Mouse (Mus musculus) cerebellum, postnatal 10 days (tissue): ENCODE data around the gene Prkar2a.
"Not testable (repeated sequence)": the region's sequence is repeated elsewhere in the genome, so short reads cannot be mapped to it uniquely, and the experiment has no call there.

Experiments used
- DNase-seq, 2 experiments: peaks; one replicate each; pipeline ENCODE4 v3.0.0; 2021; ENCODE audit warnings: mixed read lengths in 2 of 2

The Prkar2a gene

DNA sequence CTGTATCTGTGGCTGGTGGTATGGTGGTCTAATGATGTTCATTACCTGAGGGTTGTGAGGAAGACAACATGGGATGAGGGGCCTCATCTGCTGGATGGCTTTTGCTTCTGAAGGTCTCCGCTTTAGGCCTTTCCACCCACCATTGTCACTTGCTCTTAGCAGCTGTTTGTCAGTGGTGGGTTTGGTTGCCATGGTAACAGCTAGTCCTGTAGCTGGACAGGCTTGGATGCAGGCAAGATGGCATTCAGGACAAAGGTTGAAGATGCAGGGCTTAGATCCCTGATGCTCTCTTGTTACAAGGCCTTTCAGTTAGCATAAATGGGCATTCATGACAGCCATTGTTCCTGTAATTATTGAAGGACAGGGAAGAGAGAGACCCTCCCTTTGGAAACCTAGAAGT is at the start of gene Prkar2a:
Gene Prkar2a (plus strand): TSS at position 209 of the 400 bp plus-strand sequence.
- peak; percentile 24 to 37 for DNase-seq

DNA sequence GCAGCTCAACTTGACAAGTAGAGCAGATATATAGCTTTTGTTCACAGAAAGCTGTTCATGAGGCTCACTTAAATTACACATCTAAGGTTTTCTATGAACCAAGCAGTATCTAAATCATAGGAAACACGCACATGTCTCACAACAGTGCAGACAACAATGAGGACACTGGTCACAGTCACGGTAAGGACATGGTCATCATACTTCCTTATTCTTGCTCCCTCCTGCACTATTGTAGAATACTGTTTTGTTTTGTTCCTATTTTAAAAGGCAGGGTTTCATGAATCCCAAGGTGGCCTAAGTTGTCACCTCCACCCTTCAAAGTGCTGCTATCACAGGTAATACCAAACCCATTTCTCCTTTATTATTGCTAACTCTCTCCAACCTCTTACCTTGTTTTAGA is 49.3 kb upstream of the Prkar2a start:
- no peak for DNase-seq

DNA sequence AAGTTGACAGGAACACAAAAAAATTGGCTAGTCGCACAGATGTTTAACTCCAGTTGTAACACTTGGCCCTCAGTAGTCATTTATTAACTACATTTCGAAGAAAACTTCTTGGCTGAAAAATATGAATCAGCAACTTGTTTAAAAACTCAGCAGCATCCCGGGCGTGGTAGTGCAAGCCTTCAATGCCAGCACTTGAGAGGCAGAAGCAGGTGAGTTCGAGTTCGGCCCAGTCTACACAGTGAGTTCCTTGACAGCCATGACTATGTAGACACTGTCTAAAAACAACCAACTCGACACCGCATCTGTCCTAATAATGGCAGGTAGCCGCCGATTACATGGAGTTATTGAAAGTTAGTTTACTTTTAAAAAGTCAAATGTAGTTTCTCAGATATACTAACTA is 40.9 kb upstream of the Prkar2a start:
- peak in 1 of 2 experiments; percentile 8 for DNase-seq

DNA sequence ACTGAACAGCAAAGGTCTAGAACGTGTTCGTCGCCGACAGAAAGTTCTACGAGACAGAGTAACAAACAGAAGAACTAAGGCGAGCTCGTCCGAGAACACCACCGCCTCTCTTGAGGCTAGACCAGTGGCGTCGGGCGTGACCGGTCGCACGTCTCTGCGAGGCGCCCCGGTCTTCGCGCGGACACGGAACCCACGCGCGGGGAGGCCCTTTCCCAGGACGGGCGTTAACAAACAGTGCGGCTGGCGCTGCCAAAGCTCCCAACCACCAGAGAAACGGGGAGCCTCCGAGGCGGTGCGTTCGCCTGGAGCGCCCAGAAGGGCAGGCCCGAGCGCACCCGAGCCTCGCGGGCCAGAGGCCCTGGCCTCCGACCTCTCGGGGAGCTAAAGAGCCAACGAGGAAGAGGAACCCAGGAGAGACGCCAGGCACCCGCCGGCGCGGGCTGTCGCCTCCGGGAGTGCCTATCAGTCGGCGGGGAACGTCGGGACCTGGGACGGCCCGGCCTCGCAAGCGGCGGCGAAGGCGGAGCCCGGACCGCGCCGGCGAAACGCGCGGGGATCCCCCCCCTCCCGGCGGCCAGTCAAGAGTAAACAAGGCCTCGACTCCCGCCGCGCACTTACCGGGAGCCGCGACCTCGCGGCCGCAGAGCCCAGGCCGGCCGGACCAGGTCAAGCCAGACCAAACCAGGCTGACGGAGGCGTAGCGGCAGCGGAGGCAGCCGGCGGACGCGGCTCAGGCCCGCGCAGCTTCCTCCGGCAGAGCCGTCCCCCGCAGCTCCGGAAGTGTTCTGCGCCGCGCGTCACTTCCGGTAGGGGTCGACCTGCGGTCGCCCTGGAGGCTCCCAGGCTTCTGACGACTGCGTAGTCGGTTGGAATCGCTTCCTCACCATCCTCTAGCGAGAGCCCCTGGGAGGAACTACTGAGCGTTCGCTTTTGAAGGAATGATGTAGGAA is 40.2 kb upstream of the Prkar2a start, which contains the start of gene Arih2:
Gene Arih2 (minus strand): TSS at position 776 of the 950 bp plus-strand sequence.
- peak; percentile 96 for DNase-seq

DNA sequence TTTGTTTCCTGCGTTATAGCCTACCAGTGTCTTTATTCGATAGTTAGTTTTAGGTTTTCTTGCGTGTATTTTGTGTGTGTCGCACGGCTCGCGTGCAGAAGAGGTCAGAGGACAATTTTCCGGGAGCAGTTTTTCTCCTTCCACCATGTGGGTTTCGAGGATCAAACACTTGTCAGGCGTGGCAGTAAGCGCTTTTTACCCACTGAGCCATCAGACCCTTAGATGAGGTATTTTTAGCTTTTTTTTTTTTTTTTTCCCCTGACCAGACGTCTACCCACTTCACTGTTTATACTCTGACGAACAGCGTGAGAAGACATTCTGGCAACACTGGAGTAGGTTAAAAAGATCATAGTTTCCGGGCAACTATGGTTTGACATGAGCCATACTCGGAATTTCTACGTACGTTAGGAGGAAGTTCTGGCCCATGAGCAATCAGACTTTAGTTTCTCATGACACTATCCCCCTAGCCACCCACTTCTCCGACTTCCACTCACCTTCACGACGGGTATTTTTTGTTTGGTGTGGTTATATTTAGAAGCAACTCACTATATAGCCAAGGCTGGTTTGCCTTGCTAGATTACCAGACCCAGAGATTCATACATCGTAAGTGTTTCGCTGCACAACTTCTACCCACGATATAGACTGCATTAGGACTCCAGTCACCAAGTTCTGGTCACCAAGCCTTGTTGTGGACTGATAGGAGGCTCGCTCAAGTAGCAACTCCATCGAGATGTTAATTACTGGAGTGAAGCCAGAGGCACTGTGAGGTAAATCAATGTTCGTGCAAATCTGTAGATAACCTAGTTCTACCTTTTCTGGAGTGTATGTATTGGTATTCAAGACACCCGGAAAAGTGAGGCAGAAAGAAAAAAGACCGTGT is 39.3 kb upstream of the Prkar2a start:
- peak in 1 of 2 experiments; percentile 13 for DNase-seq

DNA sequence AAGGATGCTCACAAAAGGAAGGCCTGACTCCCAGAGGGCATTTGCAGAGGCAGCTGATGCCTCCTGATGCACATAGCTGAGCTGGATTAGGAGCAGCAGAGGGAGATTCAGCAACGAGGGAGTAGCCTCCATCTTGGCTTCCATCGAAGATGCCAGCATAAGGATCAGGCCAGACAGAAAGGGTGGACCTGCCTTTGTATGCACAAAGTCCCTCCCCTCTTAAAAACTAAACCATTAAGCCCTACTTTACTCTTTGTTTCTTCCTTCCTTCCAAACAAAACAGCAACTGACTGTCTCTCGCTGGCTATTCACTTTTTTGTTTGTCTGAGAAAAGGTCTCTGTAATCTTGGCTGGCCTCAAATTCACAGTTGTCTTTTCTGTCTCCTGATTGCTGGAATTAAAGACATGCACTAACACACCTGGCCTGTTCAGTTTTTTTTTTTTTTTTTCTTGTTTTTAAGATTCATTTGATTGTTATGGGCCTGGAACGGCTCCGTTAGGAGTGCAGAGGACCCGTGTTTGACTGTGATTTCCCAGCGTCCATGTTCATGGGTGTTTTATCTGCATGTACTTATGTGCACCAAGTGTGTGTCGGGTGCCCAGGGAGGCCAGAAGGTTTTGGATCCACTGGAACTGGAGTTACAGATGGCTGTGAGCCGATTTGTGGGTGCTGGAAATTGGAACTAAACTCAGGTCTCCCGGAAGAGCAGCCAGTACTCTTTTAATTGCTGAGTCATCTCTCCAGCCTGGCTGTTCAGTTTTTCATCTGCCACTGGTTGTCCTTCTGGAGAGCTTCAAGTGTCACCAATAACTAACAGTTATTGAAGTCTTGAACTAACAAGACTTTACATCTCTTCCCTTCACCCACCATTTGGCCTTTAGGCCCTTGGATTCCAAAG is 34.3 kb upstream of the Prkar2a start:
- no peak for DNase-seq

DNA sequence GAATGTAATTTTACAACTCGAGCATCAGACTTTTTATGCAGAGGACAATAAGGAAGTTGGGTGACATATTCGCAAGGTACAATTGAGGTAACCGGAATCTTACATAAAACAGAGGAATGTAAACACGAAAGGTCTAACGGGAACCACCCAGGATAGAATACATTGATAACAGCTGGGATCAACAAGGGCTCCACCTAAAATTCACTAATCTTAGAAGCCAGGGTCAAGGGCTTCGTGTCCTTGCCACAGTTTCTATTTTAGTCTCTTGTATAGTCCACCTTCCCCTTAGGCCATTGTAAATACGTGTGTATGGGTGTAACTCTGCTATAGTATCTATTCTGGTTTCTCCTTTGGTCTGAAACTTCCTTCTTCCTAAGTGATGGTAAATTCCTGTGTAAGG is 33.2 kb upstream of the Prkar2a start:
- DNase-seq: not testable (repeated sequence)

DNA sequence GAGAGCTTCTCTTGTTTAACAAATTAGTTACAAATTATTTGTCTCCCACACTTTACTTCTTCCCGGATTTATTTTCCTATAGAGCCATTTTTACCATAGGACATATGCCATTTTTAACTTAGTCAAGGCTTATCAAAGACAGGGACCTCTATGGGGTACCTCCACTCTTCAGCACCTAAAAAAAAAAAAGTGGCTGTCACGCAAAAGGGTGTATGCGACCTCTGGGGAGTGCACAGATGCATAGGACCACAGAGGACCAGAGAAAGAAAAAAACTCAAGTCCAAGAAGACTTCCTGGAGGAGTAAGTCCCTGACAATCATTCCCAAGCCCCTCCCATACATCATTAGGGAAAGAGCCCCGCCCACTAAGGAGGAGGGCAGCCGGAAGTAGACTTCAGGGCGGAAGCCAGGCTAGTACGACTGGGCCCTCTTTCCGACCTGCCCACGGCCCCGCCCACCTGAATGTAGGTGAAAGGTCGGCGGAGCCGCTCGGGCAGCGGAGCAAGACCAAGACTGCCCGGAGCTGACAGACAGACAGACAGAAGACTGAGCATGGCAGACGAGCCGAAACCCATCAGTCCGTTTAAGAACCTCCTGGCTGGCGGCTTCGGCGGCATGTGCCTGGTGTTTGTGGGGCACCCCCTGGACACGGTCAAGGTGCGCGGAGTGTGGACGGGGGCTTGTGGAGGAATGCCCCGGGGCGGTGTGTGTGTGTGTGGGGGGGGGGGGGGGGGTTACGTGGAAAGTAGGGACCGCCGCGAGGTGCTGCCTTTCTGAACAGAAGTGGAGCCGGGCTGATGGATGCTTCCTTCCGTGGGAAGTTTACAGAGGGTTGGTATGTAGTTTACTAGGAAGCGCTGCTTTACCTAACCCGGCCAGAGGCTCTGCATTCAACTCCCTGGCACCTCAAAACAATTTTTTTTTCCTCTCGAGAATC is 27.2 kb upstream of the Prkar2a start, which contains the start of gene Slc25a20:
Gene Slc25a20 (plus strand): TSS at position 412 of the 936 bp plus-strand sequence.
- peak; percentile 82 to 84 for DNase-seq

DNA sequence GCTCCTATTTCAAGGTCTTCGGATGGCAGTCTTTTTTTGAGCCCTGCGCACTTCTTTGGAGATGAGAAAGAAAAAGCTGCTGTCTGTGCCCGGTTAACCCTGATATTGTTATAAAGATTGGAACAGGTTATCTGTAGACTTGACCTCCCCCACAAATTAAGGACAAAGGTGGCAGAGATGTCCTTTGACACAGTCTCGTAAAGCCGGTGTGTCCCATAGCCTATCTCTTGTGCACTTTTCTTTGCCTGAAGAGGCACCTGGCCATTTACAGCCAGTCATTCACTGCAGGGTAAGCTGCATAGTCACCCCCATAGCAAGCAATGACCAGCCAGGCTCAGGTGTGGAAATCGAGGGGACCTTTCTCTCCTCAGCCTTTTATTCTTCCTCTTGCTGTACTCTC is 26.5 kb upstream of the Prkar2a start:
- no peak for DNase-seq

DNA sequence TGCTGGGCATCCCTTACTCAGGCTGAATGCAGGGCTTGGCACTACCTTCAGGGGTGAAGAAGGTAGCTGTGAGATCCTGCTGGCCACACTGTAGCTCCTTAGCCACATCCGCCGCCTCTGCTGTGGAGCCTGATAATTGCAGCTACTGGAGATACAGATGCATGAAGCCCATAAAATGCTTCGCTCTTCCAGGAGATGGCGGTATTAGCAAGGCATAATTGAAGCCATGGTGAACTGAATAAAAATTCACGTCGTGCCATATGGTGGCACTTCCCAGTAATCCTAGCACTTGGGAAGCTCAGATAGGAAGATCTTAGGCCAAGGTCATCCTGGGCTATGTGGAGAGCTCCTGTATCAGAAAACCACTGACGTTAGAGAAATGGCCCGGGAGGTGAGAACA is 19.2 kb upstream of the Prkar2a start:
- DNase-seq: peak; percentile 28 to 30

DNA sequence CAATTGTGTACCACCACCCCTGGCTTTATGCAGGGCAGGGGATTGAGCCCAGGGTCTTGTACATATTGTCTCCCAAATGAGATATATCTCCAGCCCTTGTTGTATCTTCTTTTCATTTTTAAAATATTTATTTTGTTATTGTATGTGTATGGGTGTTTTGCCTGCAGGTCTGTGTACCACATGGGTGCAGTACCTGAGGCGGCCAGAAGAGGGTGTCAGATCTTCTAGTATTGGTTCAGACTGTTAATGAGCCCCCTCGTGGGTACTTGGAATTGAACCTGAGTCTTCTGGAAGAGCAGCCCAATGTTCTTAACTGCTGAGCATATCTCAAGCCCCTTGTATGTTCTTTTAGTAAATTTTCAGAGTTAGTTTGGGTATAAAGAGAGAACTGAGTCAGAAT is 16.0 kb upstream of the Prkar2a start:
- peak; percentile 33 to 53 for DNase-seq

DNA sequence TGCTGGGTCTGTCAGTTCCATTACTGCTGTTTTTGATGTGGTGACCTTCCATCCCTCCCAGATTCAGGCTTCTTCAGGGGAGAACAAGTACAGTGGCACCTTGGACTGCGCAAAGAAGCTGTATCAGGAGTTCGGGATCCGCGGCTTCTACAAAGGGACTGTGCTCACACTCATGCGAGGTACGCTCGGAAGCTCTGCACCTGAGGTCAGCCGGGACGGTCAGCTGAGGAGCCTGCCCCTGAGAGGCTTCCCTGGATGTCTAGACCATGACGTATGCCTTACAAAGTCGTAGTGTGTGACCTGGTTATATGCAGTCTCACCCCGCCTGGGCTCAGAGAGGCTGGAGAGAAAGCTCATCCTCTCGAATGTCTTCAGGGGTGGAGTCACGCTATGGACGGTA is 9.1 kb upstream of the Prkar2a start:
- no peak for DNase-seq

DNA sequence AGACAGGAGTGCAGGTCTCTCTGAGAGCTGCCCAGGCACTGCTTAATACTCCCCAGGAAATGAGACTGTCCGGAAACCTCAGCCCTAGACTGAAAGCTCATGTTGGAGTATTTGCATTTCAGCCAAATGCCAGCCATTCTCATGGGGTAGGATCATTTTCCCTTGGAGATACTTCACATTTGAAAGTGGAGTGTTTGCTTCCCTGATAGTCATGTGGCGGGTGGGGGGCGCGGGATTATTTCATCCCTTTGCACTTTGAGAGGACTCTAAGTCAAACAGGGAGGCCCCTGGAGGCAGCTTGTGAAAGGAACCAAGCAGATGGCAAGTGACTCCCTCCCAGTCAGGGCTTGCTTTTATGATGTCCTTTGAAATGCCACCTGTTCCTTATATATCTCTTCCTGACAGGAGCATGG is 2.6 kb upstream of the Prkar2a start:
- DNase-seq: peak; percentile 19 to 30

DNA sequence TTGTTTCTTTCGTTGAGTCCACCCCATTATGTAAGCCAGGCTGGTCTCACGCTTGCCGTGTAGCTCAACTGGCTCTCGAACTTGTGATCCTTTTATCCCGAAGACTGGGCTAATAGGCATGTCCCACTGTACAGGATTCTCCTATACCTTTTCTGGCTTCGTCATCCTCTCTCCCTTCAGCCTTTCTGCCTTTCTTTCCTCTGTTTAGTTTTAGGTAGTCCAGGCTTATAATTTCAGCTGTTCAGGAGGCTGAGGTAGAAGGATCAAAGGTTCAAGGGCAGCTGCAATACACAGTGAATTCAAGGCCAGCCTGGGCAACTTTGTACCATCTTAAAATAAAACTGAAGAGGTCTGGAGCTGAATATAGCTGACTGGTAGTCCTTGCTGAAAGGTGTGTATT is 1.9 kb upstream of the Prkar2a start:
- DNase-seq: no peak

DNA sequence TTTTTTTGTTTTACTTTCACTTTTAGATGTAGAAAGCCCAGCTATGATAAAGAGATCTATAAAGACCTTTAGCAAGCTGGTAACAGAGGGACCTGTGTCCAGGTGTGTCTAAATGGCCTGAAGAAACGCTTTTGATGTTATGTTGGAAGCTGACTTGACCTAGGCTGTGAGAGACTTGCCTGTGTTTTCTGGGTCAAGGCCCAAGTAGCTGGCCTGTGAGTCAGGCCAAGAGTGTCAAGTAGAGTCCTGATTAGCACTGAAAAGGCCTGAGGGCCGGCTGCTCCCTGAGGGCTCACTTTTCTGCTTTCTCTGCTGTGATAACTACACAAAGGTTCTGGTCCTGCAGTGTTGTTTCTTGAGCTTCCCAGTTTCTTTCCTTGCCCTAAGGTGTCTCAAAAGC is 1.4 kb upstream of the Prkar2a start:
- no peak for DNase-seq

DNA sequence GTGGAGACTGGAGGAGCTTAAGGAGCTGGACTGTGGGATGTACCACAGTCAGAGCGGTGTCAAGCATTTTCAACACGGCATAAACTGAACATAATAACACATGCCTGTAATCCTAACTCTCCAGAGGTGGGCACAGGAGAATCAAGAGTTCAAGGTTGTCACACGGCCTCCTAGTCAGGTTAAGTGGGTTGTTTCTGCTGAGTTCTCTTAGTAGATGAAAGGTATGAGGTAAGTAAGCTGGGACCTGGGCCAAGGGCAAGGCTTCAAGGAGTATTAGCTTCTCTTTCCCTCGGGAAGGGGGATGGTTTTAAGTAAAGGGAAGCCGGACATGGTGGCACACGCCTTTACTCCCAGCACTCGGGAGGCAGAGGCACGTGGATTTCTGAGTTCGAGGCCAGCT is 663 bp upstream of the Prkar2a start:
- no peak for DNase-seq

DNA sequence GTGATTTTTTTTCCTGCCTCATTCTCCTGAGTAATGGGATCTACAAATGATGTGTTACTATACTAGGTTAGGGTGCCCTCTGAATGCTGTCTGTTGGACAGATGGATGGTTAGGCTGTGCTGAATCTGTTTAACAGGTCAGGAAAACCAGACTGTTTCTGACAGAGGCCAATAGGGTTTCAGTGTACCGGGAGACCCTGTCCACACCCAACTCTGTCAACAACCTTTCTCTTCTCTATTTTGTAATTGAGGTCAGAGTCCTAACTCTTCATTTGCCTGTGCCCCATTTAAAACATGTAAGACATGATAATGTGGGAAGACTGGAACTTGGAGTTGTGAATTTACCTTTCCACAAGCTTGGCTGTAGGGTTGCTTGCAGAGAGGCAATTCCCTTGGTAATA is 879 bp downstream of the Prkar2a start:
- DNase-seq: no peak

DNA sequence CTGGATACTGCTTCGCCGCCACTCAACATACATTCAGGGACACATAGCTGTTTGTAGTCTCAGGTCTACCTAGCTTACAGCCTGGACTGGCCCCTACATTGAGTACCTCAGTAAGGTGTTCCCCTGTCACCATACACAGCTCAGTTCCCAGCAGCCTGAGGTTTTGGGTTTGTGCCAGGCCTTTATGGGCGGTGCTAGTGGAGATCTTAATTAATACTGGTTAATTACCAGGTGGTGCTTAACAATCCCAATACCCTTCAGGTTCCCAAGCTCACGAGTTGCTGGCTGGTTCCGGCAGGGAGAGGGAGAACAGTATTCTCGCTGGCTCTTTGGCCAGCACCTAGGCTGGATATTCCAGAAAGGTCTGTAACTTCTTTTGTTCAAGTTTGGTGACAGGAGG is 1.8 kb downstream of the Prkar2a start:
- DNase-seq: peak; percentile 25 to 32

DNA sequence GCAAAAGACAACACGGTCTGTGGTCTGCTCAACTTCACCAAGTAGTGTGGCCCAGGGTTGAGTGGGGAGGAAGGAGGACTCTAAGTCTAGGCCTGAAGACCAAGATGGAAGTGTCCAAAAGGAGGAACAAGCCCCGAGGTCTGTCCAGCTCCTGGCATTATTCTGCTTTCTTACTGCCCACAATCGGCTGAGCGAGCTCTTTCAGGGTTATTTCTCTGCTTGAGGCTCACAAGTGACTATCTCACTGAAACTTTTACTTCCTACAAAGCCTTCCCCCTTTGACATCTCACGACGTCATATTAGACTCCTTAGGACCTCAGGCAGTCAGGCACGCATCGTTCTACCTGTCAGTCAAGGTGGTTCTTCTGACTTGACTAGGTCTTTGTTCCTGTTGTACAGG is 2.3 kb downstream of the Prkar2a start:
- DNase-seq: peak in 1 of 2 experiments; percentile 24

DNA sequence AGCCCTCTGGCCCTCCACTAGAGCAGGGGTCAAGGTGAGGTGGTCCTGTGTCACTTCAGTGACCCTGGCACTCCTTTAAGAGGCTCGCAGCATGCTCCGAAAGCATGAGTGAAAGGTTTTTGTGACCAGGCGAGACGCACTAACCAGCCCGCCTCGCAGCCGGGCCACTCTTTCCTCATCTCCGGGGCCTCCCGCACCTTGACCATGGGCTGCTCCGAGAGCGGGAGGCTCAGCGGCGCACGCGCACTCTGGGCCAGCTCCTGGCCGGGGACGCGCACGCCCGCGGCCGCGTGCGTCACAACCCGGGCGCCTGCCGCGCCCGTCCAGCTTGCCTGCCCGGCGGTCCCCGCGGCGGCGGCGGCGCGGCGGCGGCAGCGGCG is 2.7 kb downstream of the Prkar2a start:
- DNase-seq: peak; percentile 94 to 97
